Mouse (Mus musculus) midbrain, embryonic 14.5 days (tissue): ENCODE measurements around the gene Rgp1. TPM values are rescaled to one million over a fixed set of nuclear protein-coding genes. Genes with fewer than 3 reads are reported as not detected.

Experiments
- ATAC-seq: fragments of 200-750 bp; cut with Nextera tagmentation; 2 replicates; pipeline ENCODE4 v1.8.0; 2017; ENCODE audit warnings: moderate number of reproducible peaks, moderate library complexity; ENCODE audit not compliant: low FRiP score, low TSS enrichment
- DNase-seq: peaks from one replicate; pipeline ENCODE4 v3.0.0-alpha.2; 2015
- H3K27ac ChIP-seq: fragments of 300-500 bp; sonication (generic); replicated peaks from 2 replicates; pipeline ENCODE4 v1.5.1; 2014; ENCODE audit warnings: mild to moderate bottlenecking, low read depth, low read length, moderate library complexity
- H3K27me3 ChIP-seq: fragments of 300-500 bp; sonication (generic); 2 replicates; pipeline ENCODE4 v1.6.1; 2014; ENCODE audit warnings: low read length, control low read depth, mixed read lengths; ENCODE audit not compliant: control insufficient read depth, insufficient read depth
- H3K36me3 ChIP-seq: fragments of 300-500 bp; sonication (generic); 2 replicates; pipeline ENCODE4 v1.6.1; 2014; ENCODE audit warnings: low read length, control low read depth; ENCODE audit not compliant: control insufficient read depth, insufficient read depth
- H3K4me1 ChIP-seq: fragments of 300-500 bp; sonication (generic); 2 replicates; pipeline ENCODE4 v1.6.1; 2014; ENCODE audit warnings: mild to moderate bottlenecking, antibody characterized with exemption, low read length, control low read depth; ENCODE audit not compliant: control insufficient read depth, insufficient read depth
- H3K4me2 ChIP-seq: fragments of 300-500 bp; sonication (generic); 2 replicates; pipeline ENCODE4 v1.6.1; 2014; ENCODE audit warnings: mild to moderate bottlenecking, low read length, moderate library complexity
- H3K4me3 ChIP-seq: fragments of 300-500 bp; sonication (generic); replicated peaks from 2 replicates; pipeline ENCODE4 v1.5.1; 2014; ENCODE audit warnings: low read depth, low read length
- H3K9ac ChIP-seq: fragments of 300-500 bp; sonication (generic); replicated peaks from 2 replicates; pipeline ENCODE4 v1.6.1; 2014; ENCODE audit warnings: mild to moderate bottlenecking, low read length, moderate library complexity
- H3K9me3 ChIP-seq: fragments of 300-500 bp; sonication (generic); 2 replicates; pipeline ENCODE4 v1.6.1; 2016; ENCODE audit warnings: low read length, control low read depth, mixed read lengths; ENCODE audit not compliant: control insufficient read depth
- WGBS: fragments of 180-500 bp; shearing (Covaris S2); extraction: QIAGEN DNeasy Blood & Tissue Kit; methylation state at CpG from one replicate; pipeline ENCODE4 v1.1.7; 2014; 5-methylcytosine and 5-hydroxymethylcytosine counted together
- polyA plus RNA-seq: library from polyadenylated mRNA; unstranded; fragments of >200 nt; fragmentation: Nextera tagmentation; extraction: Ambion mirVana; gene quantifications from 2 replicates; pipeline ENCODE4 v1.2.1, GENCODE M21; 2014

Rgp1 gene
- polyA plus RNA-seq, 1 experiment from 2014 or later = 28.5 TPM

- Histone ChIP-seq H3K27me3 (no peaks in the 10 kb centered on the region), H3K4me1 (peaks cover 12% of the 10 kb centered on the region), H3K4me3 (no peak overlapping the region), H3K4me2 (no peak overlapping the region), H3K9me3 (no peaks in the 10 kb centered on the region), H3K27ac (no peak overlapping the region), H3K9ac (no peak overlapping the region), H3K36me3 (peaks cover 44% of the 10 kb centered on the region)
- ATAC-seq (no peak), DNase-seq (no peak)
- WGBS = 96% methylated on average over 5 of the region's 5 CpGs
These were observed 3.7 kb downstream of the Rgp1 start for GRCm38 (mm10) chr4:43582241-43582640.

DNA sequence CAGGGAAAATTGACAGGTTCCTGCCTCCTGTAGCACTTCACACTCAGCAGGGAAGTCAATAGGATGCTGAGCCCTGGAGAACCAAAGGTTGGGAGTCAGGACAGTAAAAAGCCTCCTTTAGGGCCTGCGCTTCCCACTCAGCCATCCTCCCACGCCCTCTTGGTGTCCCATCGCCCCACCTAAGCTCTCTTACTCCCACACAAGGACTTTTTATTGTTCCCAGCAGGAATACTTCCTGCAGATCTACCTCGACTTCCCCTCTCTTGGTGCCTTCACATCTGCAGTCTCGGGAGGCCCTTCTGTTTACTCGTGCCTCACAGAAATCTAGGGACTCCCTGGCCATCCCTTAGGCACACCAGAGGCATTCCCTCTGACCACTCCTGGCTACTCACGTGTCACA, 4.9 kb downstream of the Rgp1 start:
- no peaks in the 10 kb centered on the region for H3K9me3 ChIP-seq
- no peak overlapping the region for H3K9ac ChIP-seq
- H3K4me3 ChIP-seq = no peak overlapping the region
- H3K36me3 ChIP-seq = peaks cover 44% of the 10 kb centered on the region
- H3K27me3 ChIP-seq = no peaks in the 10 kb centered on the region
- peaks cover 6% of the 10 kb centered on the region; the same call in 1 of the 2 replicates for H3K4me1 ChIP-seq
- H3K4me2 ChIP-seq = no peak overlapping the region
- WGBS = 78% methylated on average over 7 of the region's 7 CpGs
- ATAC-seq (no peak), DNase-seq (no peak)
- no peak overlapping the region for H3K27ac ChIP-seq

GRCm38 (mm10) chr4:43584444-43585416, 6.2 kb downstream of the Rgp1 start, which contains the start of gene Msmp:
Msmp (minus strand) TSS chr4:43584494.
- Histone ChIP-seq H3K27me3 (no peaks in the 10 kb centered on the region), H3K9me3 (no peaks in the 10 kb centered on the region), H3K4me1 (peaks cover 3% of the 10 kb centered on the region; the same call in 1 of the 2 replicates), H3K4me3 (no peak within 1 kb of the TSS), H3K27ac (no peak within 1 kb of the TSS), H3K4me2 (no peak within 1 kb of the TSS), H3K36me3 (peaks cover 44% of the 10 kb centered on the region), H3K9ac (no peak within 1 kb of the TSS)
- ATAC-seq (no peak), DNase-seq (no peak)
- WGBS = 76% methylated on average over 12 of the region's 12 CpGs

DNA sequence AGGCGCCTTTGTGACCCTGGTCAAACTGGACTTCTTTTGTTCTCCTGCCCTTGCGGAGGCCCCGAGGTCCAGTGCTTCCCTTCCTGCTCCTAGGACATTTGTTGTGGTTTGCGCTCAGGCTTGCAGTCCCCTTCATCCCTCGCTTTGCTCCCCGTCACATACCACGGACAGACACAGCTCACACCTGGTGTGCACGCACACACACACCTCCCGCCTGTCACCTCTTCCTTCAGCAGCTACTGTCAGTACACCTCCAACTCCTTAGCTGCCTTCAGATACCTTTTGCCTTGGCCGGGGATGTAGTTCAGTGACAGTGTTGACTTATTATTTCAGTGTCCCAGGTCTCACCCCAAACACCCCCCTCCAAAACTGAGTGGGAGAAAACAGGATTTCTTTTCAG, 7.2 kb downstream of the Rgp1 start:
- Histone ChIP-seq H3K9ac (no peak overlapping the region), H3K4me3 (no peak overlapping the region), H3K9me3 (no peaks in the 10 kb centered on the region), H3K36me3 (peaks cover 43% of the 10 kb centered on the region), H3K27ac (no peak overlapping the region), H3K4me1 (no peaks in the 10 kb centered on the region), H3K4me2 (no peak overlapping the region), H3K27me3 (no peaks in the 10 kb centered on the region)
- WGBS = 52% methylated on average over 10 of the region's 10 CpGs
- ATAC-seq (no peak), DNase-seq (no peak)

GRCm38 (mm10) chr4:43586411-43586810, 7.9 kb downstream of the Rgp1 start:
- Histone ChIP-seq H3K4me1 (no peaks in the 10 kb centered on the region), H3K36me3 (peaks cover 36% of the 10 kb centered on the region), H3K9ac (no peak overlapping the region), H3K4me2 (no peak overlapping the region), H3K4me3 (no peak overlapping the region), H3K27me3 (no peaks in the 10 kb centered on the region), H3K9me3 (no peaks in the 10 kb centered on the region), H3K27ac (no peak overlapping the region)
- WGBS = 75% methylated on average over 8 of the region's 8 CpGs
- DNase-seq (no peak), ATAC-seq (no peak)

DNA sequence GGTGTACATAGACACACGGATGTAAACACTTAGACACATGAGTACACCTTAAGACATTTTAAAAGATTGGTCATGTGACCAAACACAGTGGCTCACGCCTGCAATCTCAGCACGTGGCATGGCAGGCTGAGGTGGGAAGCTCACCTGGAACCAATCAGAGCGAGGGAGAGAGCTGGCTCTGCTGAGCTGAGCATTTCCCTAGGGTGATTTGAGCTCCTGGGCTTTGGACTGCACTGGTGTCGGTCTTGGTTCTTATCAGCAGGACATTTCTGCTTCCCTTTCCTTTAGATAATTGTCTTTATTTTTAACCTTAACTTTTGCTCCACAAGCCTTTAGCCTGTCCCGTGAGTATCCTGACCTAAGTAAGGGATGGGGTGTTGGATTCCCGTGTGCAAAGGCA, 9.2 kb downstream of the Rgp1 start:
- DNase-seq (no peak), ATAC-seq (no peak)
- Histone ChIP-seq H3K9me3 (no peaks in the 10 kb centered on the region), H3K27me3 (no peaks in the 10 kb centered on the region), H3K4me1 (no peaks in the 10 kb centered on the region), H3K36me3 (peaks cover 23% of the 10 kb centered on the region), H3K9ac (no peak overlapping the region), H3K4me3 (no peak overlapping the region), H3K27ac (no peak overlapping the region), H3K4me2 (no peak overlapping the region)
- 68% methylated on average over 7 of the region's 7 CpGs for WGBS

DNA sequence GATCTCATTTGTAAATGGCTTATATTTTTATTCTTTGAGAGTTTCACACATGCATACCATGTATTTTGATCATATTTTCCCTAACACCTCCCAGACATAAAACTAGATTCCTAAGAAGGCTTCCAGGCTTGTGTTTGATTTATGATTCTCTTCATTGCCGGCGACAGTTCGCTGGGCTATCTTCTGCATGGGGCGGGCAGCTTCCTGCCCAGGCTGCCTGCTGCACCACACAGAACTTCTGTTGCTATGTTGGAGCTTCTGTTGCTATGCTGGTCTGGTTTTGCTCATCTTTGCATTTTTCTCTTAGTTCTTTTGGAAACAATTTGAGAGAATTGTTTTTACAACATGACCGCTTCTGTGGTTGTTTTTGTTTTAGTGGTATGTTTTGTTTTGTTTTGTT, 13.0 kb downstream of the Rgp1 start:
- Histone ChIP-seq H3K27me3 (no peaks in the 10 kb centered on the region), H3K36me3 (no peaks in the 10 kb centered on the region), H3K9ac (no peak overlapping the region), H3K4me1 (no peaks in the 10 kb centered on the region), H3K4me3 (no peak overlapping the region), H3K9me3 (no peaks in the 10 kb centered on the region), H3K4me2 (no peak overlapping the region), H3K27ac (no peak overlapping the region)
- ATAC-seq (no peak), DNase-seq (no peak)
- WGBS = 88% methylated on average over 5 of the region's 5 CpGs

DNA sequence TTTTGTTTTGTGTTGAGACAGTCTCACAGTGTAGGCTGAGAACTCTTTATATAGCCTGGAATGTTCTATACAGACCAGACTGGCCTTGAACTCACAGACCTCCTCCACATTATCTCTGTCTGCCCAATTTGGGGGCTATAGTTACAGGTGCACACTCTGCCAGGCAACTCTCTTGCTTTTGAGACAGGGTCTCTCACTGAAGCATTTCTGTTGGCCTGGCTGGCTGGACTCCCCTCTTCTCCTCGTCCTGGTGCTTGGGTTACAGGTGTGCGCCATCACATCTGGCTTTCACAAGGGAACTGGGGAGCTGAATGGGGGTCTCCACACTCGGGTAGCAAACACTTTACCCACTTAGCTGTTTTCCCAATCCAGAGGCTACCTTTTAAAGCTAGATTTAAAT, 13.4 kb downstream of the Rgp1 start:
- Histone ChIP-seq H3K9me3 (no peaks in the 10 kb centered on the region), H3K4me1 (no peaks in the 10 kb centered on the region), H3K27me3 (no peaks in the 10 kb centered on the region), H3K36me3 (no peaks in the 10 kb centered on the region), H3K27ac (no peak overlapping the region), H3K4me3 (no peak overlapping the region), H3K4me2 (no peak overlapping the region), H3K9ac (no peak overlapping the region)
- no peak for DNase-seq
- 79% methylated on average over 3 of the region's 3 CpGs for WGBS
- no peak for ATAC-seq

GRCm38 (mm10) chr4:43593453-43593852, 14.9 kb downstream of the Rgp1 start:
- Histone ChIP-seq H3K4me3 (no peak overlapping the region), H3K4me1 (no peaks in the 10 kb centered on the region), H3K27me3 (no peaks in the 10 kb centered on the region), H3K9ac (no peak overlapping the region), H3K36me3 (no peaks in the 10 kb centered on the region), H3K9me3 (no peaks in the 10 kb centered on the region), H3K4me2 (no peak overlapping the region), H3K27ac (no peak overlapping the region)
- WGBS = 63% methylated on average over 3 of the region's 3 CpGs
- ATAC-seq = no peak
- no peak for DNase-seq
